Mouse (Mus musculus): ENCODE data around the gene Ttc29.

The Ttc29 gene

DNA sequence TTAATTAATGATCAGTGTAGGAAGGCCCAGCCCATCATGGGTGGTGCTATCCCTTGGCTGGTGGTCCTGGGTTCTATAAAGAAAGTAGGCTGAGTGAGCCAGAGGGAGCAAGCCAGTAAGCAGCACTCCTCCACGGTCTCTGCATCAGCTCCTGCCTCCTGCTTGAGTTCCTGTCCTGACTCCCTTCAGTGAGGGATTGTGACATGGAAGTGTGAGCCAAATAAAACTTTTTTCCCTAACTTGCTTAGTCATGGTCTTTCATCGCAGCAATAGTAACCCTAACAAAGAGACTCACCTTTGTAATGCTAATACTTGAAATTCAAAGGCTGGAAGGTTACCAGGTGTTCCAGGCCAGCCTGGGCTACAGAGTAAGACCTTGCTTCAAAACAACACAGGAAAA lies 71.7 kb downstream of the Ttc29 start:
- no peak for DNase-seq

DNA sequence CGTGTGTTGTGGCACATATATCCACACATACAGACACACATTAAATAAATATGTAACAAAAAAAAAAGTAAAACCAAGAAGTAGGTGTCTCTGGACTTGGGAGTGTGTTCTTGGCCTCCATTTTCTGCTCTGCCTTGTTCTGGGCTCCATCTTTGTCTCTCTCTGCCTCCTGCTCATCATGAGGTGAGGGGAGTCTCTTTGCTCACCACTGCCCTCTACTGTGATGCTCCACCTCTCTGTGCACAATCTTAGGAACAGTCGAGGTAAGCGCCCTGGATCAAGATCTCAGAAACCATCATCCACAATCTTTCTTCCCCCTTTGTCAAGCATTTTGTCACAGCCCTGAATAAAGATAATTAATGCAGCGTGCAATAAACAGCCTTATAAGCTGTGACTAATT lies 72.3 kb downstream of the Ttc29 start:
- no peak for DNase-seq

DNA sequence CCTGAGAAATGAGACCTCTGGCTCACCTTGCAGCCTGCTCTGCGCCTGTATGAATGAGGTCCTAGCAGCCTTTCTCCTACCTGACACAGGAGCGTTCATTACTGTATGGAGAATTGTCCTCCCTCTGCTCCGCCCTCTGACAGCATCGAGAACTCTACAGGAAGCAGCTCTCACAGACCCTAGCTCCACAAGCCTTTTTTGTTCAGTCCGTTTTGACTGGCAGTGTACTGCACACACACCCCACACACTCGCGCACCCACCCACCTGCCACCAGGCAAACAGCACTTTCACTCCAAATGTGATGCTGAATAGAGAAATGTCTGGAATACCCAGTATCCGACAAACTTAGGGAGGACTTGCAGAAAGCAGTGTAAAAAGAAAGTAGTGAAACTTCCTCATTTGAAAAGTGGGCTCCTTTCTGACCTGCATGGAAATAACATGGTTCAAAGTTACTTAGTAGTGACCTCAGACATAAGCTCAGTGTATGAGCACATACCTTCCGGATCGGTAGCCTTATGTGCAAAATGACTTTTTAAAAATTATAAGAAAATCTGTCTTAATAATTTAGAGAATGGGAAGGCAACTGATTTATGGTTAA lies 76.4 kb downstream of the Ttc29 start:
- no peak for DNase-seq

DNA sequence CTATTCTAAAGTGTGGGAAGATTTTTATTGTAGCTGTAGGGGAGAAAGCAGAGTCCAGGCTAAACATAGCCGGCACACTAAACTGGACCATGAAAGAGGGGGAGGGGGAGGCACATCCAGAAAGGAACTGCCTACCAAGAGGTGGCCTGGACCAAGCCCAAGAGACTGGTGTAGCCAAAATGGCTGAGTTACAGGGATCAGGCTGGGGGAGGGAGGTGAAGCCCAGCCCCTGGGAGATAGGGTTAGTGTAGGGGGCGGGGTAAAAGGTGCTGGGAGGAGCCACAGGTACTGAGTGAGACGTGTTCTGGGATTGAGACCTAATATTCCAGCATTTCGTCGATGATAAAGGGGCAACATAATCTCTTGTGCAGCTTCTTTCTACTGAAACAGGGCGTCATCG lies 77.2 kb downstream of the Ttc29 start:
- DNase-seq: peak; percentile 56 to 66

DNA sequence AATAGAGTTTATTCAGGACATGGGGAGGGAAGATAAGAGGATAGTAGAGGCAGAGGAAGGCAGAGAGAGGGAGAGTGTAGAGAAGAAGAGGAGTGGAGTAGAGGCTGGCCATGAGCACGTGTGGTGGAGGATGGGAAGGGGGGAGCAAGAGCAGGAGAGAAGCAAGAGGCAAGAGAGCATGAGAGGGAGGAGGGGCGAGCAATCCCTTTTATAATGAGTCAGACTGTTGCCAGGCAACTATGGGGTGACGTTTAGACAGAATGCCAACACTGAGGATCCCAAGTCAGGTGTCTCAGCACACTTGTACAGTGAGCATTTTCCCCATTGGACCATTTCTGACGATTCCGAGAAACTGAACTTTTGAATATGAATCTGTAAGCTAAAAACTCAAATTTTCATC lies 82.4 kb downstream of the Ttc29 start:
- no peak for DNase-seq

DNA sequence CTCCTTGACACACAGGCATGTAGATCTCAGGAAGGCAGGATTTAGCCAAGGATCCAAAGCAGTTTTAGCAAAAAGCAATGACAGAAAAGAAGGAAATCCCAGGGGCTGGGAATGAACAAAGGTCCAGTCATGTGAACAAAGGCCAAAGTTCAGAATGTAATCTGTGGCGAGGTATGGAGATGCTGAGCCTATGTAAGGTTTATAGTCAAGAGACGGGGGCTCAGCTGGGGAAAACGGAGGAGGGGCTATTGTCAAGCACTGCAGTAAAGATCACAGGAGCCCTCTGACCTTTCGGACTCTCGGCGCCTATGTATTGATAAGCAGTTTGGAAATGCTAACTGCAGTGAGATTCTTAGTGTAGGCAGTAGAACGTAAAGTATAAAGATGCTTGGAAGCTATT lies 90.5 kb downstream of the Ttc29 start:
- no peak for DNase-seq

DNA sequence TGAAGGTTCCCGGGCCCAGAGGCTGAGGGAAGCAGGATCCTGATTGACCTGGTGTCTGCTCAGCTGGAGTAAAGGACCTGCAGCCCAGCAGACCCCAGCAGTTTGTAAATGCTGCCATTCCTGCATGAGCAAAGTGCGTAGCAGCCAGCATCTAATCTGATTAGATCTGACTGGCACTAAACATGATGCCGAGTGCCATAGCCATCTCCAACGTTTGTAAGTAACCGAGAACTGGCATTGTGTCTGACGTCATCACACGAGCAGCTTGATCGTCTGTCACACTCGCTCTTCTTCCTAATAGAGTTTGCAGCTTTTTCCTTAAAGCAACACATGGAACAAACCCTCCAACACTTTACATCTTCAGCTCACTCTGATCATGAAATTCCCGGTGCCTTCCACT lies 93.5 kb downstream of the Ttc29 start:
- peak; percentile 17 to 19 for DNase-seq

DNA sequence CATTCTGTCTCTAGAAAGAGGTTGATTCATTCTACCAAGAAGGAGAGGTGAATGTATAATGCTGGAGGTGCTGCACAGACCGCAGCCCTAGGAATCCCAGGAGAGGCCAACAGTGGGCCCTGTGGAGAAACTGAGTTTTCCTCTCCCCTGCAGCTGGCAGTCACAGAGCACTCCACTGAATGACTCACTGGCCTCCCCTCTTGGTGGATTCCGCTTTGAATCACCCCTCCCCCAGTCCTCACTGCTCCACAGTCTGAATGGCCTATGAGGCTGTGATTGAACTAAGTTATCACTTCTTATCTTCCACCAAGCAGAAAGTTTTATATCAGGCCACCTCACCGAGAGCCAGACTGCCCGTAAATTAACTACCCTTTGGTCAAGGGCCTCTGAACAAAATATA lies 94.0 kb downstream of the Ttc29 start:
- peak in 1 of 2 experiments; percentile 21 for DNase-seq

DNA sequence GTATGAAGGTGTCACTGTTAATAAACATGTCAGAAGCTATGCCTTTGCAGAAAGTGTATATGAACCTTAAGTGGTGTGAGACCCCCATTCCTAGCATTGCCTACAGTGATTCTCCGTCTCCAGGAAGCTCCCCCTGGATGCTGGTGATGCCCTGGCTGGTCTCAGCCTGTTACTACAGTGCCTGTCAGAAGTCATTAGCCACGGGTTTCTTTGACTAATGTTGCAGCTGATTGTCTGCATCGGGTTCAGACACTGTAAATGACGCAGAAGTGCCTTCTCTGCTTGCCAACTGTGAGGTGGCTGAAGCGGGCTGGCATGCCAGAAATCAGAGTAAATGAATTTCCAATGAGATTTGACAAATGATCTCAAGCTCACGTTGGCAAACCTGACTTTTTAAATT lies 96.4 kb downstream of the Ttc29 start:
- peak; percentile 56 to 62 for DNase-seq

DNA sequence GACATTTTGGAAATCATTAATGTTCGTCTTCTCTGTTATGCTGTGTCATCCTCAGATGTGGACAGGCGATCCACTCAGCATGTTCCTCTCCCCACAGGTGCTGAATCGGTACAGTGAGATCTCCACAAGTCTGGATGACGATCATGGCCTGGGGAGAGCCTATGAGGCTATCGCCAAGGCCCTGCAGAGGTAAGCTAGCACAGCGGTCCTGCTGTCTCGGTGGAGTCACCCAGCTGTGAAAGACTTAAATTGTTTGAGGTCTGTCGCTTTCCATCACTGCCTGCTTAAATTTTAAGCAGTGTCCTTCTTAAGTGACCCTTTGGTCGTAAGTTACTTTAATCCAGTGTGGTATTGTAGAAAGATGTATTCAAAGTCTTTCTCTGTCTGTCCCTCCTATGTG lies 102.5 kb downstream of the Ttc29 start:
- DNase-seq: no peak

DNA sequence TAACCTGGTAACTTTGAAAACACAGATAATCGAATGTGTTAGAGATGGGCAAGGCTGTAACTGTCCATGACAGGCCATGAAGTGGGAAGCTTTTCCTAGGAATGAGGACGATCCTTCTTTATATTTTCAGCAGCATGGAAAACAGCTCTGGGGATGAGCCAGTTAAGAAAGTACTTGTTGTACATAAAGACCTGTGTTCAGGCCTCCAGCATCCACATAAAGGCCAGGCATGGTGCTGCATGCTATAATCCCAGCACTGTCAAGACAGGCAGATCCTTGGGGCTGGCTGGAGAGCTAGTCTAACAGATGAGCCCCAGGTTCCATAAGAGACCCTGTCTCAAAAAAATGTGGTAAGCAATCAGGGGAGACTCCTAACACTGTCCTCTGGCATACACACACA lies 104.6 kb downstream of the Ttc29 start:
- no peak for DNase-seq

DNA sequence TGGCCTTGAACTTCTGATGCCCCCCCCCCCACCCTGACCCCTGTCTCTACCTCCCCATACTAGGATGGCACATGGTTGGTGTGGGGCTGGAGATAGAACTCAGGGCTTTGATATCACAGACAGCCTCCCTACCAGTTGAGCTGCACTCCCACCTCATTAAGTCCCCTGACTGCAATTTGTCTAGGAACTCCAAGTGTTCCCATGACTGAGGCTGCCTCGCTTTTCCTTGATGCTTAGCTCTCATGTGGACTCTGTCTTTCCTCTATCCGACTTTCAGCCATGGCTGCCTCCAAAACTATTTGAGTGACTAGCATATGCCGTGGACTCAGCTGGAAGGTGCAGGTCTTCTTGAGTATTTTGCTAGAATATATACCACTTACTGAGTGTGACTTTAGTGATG lies 110.3 kb downstream of the Ttc29 start:
- DNase-seq: no peak

DNA sequence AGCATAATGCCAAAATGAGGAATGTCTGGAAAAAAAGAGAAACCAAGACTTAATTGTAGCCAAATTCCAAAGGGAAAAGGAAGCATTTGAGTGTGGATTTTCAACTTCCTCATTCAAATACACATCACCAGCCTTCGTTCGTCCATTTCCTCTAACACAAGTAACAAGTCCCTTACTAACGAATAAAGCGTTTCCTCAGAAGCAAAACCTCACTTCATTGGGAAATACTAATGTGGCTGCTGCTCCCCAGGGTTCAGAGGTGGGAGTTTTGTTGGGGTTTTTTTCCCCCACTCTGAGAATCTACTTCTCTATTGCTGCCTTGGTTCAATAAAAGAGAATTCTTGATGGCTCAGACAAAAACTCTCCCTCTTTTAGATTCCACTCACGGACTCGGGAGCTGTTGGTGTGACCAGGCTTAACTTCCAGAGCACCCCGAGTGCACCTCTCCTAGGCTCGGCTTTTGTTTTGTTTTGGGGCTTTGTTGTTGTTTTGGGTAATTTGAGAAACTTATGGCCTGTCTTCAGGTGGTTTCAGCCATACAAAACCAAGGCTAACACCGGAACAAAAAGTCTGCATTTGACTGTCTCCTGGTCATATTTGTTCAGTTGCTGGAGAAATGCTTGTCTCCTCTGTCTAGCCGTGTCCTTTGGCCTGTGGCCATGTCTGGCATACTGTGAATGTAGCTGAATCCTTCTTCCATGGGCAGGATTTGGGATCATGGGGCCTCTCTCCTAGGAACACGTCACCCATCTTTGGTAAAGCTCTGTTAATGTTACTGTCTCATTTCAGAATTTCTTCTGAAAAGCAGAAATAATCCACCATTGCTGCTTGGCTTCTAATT lies 127.8 kb downstream of the Ttc29 start:
- peak; percentile 49 to 52 for DNase-seq

DNA sequence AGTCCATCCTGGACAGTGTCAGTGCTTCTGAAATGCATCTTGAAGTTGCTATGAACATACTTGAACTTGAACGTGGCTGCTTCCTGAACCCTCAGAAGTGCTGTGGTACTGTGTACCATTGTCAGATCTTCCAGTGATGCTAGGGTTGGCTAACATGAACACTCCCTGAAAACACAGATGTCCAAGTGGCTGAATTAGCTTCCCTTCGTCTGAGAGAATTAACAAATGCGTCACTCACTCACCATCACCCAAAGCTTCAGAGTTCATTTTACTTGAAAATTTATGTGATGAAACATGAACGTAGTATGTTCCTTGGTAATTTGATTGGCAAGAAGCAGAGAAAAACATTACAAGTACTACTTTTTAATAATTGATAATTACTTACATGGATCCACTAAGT lies 129.1 kb downstream of the Ttc29 start:
- DNase-seq: no peak

DNA sequence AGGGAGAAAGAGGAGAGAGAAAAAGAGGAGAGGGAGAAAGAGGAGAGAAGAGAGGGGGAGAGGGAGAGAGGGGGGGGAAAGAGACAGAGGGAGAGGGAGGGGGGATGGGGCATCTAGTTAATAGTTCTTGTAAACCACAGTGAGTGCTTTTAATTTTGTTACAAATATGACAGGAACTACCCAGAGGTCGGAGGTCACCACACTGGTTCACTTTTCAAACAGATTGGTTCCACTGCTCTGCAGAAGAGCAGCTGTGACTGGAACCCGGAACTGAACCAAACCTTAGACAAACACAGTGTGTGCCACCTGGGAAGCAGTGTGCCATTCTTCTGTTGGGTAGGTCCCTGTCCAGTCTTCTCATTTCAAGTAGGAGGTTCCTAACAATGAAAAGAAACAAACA lies 130.9 kb downstream of the Ttc29 start:
- no peak for DNase-seq

DNA sequence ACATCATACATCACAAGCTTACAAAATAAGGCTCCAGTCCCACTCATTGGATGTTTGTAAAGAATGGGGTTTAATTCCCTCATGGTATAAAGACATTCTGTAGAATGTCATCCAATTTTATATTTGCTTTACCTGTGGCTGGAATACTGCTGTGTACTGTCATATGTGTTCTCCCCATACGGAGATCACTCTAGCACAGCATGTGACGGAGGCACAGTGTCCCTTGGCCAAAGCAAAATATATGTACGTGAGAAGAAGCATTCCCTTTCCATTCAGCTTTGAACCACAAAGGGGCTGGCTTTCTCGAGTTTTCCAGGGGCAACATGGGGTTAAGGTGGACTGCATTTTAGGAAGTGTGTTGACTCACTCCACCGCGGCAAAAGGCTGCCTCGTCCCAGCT lies 132.6 kb downstream of the Ttc29 start:
- DNase-seq: no peak

DNA sequence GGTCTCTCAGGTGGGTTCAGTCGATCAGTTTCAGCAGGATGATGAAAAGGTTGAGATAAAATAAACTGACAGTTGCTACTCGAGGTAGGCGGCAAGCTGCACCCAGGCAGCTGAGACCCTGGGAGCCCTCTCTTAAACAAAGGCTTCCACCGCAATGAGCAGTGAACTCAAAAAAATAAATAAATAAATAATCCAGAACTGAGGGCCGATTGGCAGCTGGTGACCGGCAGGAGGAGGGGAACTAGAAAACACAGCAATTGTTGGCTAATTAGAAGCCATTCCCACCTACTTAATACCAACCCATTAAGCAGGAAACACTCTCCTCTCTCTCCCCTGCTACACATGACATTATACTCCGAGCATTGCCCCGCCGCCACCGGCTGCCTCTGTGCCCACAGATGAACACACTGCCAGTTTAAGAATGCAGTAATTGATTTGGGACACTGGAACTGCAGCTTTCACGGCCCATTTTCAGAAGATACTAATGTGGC lies 133.1 kb downstream of the Ttc29 start:
- peak; percentile 20 to 32 for DNase-seq

DNA sequence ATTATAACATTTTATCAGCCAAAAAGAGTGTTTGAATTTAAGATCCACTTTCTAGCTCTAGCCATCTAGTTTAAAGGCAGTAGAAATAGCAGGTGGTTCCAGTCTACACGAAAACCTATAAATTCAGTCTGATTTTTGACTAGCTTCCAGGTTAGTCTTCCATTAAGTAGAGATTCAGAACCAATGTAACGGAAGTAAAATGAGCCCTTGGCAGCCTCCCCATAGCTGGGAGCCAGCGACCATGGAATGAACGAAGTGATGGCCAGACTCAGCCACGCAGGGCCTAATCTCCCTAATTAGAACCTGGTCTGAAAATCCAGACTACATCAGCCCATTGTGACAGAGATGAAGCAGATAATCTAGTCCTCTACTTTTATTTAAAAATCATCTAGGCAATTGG lies 140.8 kb downstream of the Ttc29 start:
- peak; percentile 85 to 87 for DNase-seq

DNA sequence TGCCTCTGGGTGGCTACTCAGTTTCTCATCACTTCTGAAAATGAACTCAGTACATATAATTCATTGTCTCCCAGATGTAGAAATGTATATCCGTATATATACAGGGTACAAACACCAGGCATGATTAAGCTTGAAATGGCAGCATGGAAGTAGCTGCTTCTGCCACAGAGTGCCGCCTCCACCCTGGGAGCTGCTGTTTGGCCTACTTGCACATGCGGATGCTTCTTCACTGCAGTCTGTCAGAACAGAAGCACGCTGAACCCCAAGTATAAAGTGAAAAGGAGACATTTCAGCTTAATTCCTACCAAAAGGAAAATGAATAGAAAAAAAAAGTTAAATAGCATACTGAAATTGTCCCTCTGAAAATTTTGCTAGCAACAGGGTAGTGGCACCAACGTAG lies 141.7 kb downstream of the Ttc29 start:
- DNase-seq: no peak

DNA sequence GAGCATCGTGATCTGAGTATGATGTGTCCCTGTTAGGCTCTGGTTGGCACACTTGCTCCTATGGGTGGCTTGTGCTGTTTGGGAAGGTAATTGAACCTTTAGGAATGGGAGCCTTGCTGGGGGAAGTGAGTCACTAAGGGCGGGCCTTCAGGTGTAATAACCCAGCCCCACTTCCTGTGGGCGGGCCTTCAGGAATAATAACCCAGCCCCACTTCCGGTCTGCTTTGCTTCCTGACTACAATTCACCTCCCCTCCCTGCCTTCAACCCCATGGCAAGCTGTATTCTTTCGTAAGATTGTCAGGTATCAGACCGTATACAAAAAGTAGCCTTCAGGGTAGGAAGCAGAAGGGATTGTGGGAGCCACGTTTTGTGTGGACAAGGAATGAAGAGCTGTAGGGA lies 177.7 kb downstream of the Ttc29 start:
- no peak for DNase-seq

DNA sequence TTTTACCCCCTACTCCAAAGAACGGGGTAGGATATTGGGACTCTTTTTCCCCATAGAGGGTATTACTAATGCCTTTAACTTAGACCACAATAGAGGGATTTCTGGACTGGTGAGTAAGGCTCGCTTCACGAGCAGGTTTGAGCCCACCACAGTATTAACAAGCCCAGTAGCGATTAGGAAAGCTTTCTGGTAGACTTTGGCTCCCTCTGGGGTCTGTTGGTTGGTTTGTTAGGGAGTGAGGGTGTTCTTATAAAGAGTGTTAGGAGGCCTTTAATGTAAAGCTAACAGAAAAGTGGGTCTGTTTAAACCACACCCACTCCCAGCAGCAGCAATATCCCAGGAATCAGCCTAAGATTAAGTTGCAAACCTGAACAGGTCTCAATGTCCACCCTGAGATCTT lies 206.2 kb downstream of the Ttc29 start:
- DNase-seq: no peak

DNA sequence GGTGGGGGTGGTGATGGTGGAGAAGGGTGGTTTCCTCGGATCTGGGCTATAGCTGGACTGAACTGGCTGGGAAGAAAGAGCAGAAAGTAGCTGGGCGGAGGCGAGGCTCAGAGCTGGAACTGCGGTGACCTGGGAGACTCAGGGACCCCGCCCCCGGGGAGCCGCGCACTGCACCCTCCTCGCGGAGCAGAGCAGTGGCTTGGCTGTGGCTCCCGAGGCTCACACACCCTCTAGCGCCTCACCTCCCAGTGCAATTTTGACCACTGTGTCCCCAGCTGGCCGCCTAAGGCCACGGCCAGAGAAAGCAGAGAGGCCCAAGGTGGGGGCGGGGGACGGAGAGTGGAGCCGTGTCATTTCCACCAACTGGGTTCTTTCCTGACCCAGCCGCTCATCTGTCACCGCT lies 207.0 kb downstream of the Ttc29 start:
- peak; percentile 16 to 19 for DNase-seq

DNA sequence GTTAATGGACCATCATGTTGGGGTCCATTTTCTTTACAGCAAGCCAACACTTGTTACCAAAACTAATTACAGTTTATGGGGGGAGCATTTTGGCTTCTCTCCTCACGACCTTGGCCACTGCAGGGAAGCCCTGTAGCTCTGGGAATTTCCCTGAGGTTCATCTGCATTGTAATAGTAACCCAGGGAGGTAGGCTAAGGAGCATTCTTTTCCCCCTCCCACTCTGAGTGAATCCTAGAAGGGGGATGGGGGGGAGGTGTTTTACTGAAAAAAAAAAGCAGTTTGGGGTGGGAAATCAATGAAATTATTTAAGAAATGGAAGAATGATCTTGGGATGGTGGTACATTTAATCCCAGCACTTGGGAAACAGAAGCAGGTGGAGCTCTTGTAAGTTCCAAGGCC lies 210.8 kb downstream of the Ttc29 start:
- no peak for DNase-seq

DNA sequence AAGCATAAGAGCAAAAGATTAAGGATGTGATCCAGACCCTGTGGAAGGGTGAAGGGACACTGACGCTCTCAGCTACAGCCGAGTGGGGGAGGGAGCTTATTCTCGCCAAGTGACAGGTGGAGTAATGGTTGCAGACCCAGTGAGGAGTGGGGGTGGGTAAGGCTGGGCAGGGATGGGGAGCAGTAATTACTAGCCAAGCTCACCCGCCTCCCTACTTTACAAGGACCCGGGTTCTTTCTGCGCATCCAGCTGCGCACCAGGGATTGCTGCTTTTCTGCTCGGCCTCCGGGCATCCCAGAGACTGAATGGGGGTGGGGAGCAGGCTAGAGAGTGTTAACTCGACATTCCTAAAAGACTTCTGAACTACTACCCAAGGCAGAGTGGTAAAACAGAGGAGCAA lies 213.4 kb downstream of the Ttc29 start:
- no peak for DNase-seq
